Mouse (Mus musculus) kidney, embryonic 16.5 days (tissue): ENCODE measurements around the gene Vmn1r50. TPM values are rescaled to one million over a fixed set of nuclear protein-coding genes. Genes with fewer than 3 reads are reported as not detected.
"Not testable (repeated sequence)": the region's sequence is repeated elsewhere in the genome, so short reads cannot be mapped to it uniquely, and the experiment has no call there.

ENCODE experiments used
- ATAC-seq: fragments of 200-750 bp; cut with Nextera tagmentation; 2 replicates; pipeline ENCODE4 v1.8.0; 2017; ENCODE audit warnings: moderate TSS enrichment; ENCODE audit not compliant: low FRiP score, low TSS enrichment
- H3K27ac ChIP-seq: fragments of 300-500 bp; sonication (generic); 2 replicates; pipeline ENCODE4 v1.5.1; 2014; ENCODE audit warnings: low read length
- H3K27me3 ChIP-seq: fragments of 300-500 bp; sonication (generic); 2 replicates; pipeline ENCODE4 v1.6.1; 2014; ENCODE audit warnings: low read length, control low read depth, mixed read lengths; ENCODE audit not compliant: insufficient read depth
- H3K36me3 ChIP-seq: fragments of 300-500 bp; sonication (generic); 2 replicates; pipeline ENCODE4 v1.6.1; 2014; ENCODE audit warnings: low read length, control low read depth, mixed read lengths; ENCODE audit not compliant: insufficient read depth
- H3K4me1 ChIP-seq: fragments of 300-500 bp; sonication (generic); 2 replicates; pipeline ENCODE4 v1.6.1; 2014; ENCODE audit warnings: low read length, control low read depth, mixed read lengths; ENCODE audit not compliant: insufficient read depth
- H3K4me2 ChIP-seq: fragments of 300-500 bp; sonication (generic); replicated peaks from 2 replicates; pipeline ENCODE4 v1.6.1; 2014; ENCODE audit warnings: low read depth, low read length
- H3K4me3 ChIP-seq: fragments of 300-500 bp; sonication (generic); 2 replicates; pipeline ENCODE4 v1.5.1; 2014; ENCODE audit warnings: mild to moderate bottlenecking, low read length
- H3K9ac ChIP-seq: fragments of 300-500 bp; sonication (generic); replicated peaks from 2 replicates; pipeline ENCODE4 v1.6.1; 2014; ENCODE audit warnings: low read length
- H3K9me3 ChIP-seq: fragments of 300-500 bp; sonication (generic); 2 replicates; pipeline ENCODE4 v1.6.1; 2016; ENCODE audit warnings: low read length, control low read depth
- WGBS: fragments of 180-500 bp; shearing (Covaris S2); extraction: QIAGEN DNeasy Blood & Tissue Kit; methylation state at CpG from one replicate; pipeline ENCODE4 v1.1.7; 2014; 5-methylcytosine and 5-hydroxymethylcytosine counted together
- polyA plus RNA-seq: library from polyadenylated mRNA; unstranded; fragments of >200 nt; fragmentation: Nextera tagmentation; extraction: Ambion mirVana; gene quantifications from 2 replicates; pipeline ENCODE4 v1.2.1, GENCODE M21; 2015

The Vmn1r50 gene
- not detected in 2 replicates for polyA plus RNA-seq

DNA sequence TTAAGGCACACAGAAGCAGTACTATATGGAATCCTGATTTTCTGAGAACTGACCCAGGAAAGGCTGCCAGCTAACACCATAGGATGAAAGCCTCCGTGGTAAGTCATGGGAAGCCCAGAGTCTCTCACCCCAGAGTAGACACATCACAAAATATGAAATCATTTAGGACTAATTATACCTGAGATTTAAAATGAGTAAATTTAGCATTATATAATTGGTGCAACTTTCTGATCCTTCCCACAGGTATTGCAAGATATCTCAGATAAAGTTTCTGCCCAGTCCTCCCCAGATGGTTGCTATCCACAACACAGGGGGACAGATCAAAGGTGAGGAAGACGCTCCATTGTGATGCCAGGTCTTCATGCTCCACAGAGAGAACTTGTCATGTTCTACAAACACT, at the start of gene Vmn1r50:
Gene Vmn1r50, plus strand, starts transcription at position 301 of the 400 bp plus-strand sequence.
- 60% methylated on average over 2 of the region's 2 CpGs for WGBS
- Histone ChIP-seq H3K4me3 (no peak within 1 kb of the TSS), H3K4me2 (no peak within 1 kb of the TSS), H3K9me3 (no peaks in the 10 kb centered on the region), H3K27me3 (no peaks in the 10 kb centered on the region), H3K4me1 (no peaks in the 10 kb centered on the region), H3K36me3 (no peaks in the 10 kb centered on the region), H3K9ac (no peak within 1 kb of the TSS), H3K27ac (no peak within 1 kb of the TSS)
- no peak for ATAC-seq

DNA sequence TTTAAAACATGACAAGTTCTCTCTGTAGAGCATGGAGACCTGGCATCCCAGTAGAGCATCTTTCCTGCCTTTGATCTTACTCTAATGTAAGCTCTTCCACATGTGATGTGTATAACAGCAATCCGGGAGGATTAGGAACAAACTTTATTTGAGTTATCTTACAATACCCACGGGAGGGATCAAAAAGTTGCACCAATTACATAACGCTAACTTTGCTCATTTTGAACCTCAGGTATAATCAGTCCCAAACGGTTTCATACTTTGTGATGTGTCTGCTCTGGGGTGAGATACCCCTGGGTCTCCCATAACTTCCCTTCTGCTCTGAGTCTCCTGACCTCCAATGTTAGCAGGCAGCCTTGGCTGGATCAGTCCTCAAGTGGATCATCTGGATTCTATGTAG, 22.8 kb upstream of the Vmn1r50 start, which contains the start of gene Vmn1r49:
Gene Vmn1r49, minus strand, starts transcription at position 101 of the 400 bp plus-strand sequence.
- no peaks in the 10 kb centered on the region for H3K36me3 ChIP-seq
- H3K4me3 ChIP-seq: no peak within 1 kb of the TSS
- H3K9ac ChIP-seq: no peak within 1 kb of the TSS
- ATAC-seq: no peak
- no peak within 1 kb of the TSS for H3K27ac ChIP-seq
- 77% methylated on average over 4 of the region's 4 CpGs for WGBS
- H3K4me1 ChIP-seq: no peaks in the 10 kb centered on the region
- H3K4me2 ChIP-seq: no peak within 1 kb of the TSS
- 0 out of 2 replicates have a peak, but pooled peaks cover 2% of the 10 kb centered on the region for H3K9me3 ChIP-seq
- H3K27me3 ChIP-seq: no peaks in the 10 kb centered on the region

DNA sequence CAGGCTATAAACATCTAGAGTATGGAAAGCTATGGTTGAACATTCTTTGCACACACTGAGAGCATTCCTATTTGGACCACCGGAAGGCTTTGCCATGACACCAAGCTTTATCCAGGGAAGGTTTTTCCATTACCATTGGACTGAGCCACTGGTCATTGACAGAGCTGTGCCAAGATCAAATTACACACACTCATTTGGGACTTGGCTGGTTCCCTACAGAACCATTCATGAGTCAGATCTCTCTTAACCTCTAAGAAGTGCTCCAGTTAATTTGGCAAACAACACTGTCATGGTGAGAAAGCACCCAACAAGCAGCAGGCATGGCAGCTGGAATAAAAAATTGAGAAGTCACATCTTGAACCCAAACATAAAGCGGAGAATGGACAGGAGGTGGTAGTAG, 664 bp upstream of the Vmn1r50 start:
- no peaks in the 10 kb centered on the region for H3K9me3 ChIP-seq
- no peak overlapping the region for H3K27ac ChIP-seq
- no peak overlapping the region for H3K4me3 ChIP-seq
- H3K4me1 ChIP-seq: no peaks in the 10 kb centered on the region
- H3K4me2 ChIP-seq: no peak overlapping the region
- no peaks in the 10 kb centered on the region for H3K27me3 ChIP-seq
- H3K9ac ChIP-seq: no peak overlapping the region
- WGBS: 92% methylated on average over 2 of the region's 2 CpGs
- no peaks in the 10 kb centered on the region for H3K36me3 ChIP-seq
- ATAC-seq: no peak

DNA sequence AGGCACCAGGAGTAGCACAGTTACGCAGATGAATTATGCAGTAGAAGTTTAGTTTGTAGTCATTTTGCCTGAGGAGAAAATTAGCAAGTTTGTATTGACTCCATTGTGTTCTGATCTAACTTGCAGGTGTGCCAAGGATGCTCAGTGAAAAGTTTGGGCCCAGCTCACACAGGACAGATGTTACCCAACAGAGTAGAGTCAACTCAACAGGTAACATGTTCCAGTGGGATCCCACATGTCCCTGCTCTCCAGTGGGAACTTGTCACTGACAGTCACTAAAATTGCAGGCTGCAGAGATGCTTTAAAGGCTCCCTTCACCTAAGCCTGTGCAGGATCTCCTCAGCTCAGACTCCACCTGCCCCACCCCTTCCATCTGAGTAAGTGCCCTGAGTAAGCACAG, 21.1 kb downstream of the Vmn1r50 start, which contains the start of gene Vmn1r51:
Gene Vmn1r51, plus strand, starts transcription at position 301 of the 400 bp plus-strand sequence.
- ATAC-seq, H3K4me3 ChIP-seq, H3K4me1 ChIP-seq, H3K9me3 ChIP-seq, H3K27me3 ChIP-seq, H3K27ac ChIP-seq, H3K36me3 ChIP-seq, H3K9ac ChIP-seq, H3K4me2 ChIP-seq: not testable (repeated sequence)
- 93% methylated on average over 1 of the region's 1 CpGs for WGBS

Other genes starting within 250 kb of the Vmn1r50 start
- gene Vmn1r42, start 225.0 kb upstream of the Vmn1r50 start, polyA plus RNA-seq: not detected in 2 replicates
- not detected in 2 replicates for gene Vmn1r43, start 225.0 kb upstream of the Vmn1r50 start, polyA plus RNA-seq
- not detected in 2 replicates for gene Vmn1r44, start 217.8 kb upstream of the Vmn1r50 start, polyA plus RNA-seq
- not detected in 2 replicates for gene Vmn1r45, start 160.8 kb upstream of the Vmn1r50 start, polyA plus RNA-seq
- not detected in 2 replicates for gene Vmn1r46, start 132.1 kb upstream of the Vmn1r50 start, polyA plus RNA-seq
- gene Vmn1r47, start 85.3 kb upstream of the Vmn1r50 start, polyA plus RNA-seq: not detected in 2 replicates
- gene Vmn1r48, start 64.6 kb upstream of the Vmn1r50 start, polyA plus RNA-seq: not detected in 2 replicates
- gene Vmn1r49, start 22.9 kb upstream of the Vmn1r50 start, polyA plus RNA-seq: not detected in 2 replicates
- not detected in 2 replicates for gene Vmn1r51, start 21.2 kb downstream of the Vmn1r50 start, polyA plus RNA-seq
- gene Vmn1r52, start 73.4 kb downstream of the Vmn1r50 start, polyA plus RNA-seq: not detected in 2 replicates
- gene V1ra8, start 101.4 kb downstream of the Vmn1r50 start, polyA plus RNA-seq: not detected in 2 replicates
- not detected in 2 replicates for gene Vmn1r53, start 123.0 kb downstream of the Vmn1r50 start, polyA plus RNA-seq
- gene Vmn1r54, start 144.9 kb downstream of the Vmn1r50 start, polyA plus RNA-seq: not detected in 2 replicates
- not detected in 2 replicates for gene BC048671, start 199.8 kb downstream of the Vmn1r50 start, polyA plus RNA-seq
- gene Chst13, start 223.8 kb downstream of the Vmn1r50 start, polyA plus RNA-seq: 5.8 and 6.7 TPM in 2 replicates
- gene Uroc1, start 231.9 kb downstream of the Vmn1r50 start, polyA plus RNA-seq: 0.15 and 0.19 TPM in 2 replicates